Mouse (Mus musculus) small intestine, adult 2 months (tissue): Measurements from ENCODE around the gene Golga7b.

ENCODE experiments used
- CTCF ChIP-seq: fragments of 200-500 bp; IDR thresholded peaks from 2 replicates; pipeline ENCODE4 v1.5.1; 2012; ENCODE audit warnings: low read depth, mild to moderate bottlenecking, control low read depth, inconsistent platforms, low read length, moderate library complexity, mixed read lengths; ENCODE audit not compliant: insufficient replicate concordance, insufficient read length; ENCODE audit errors: extremely low read depth
- POLR2A ChIP-seq: fragments of 200-500 bp; IDR thresholded peaks from 2 replicates; pipeline ENCODE4 v1.6.1; 2012; ENCODE audit warnings: low read depth, mild to moderate bottlenecking, control low read depth, inconsistent platforms, low read length, moderate library complexity

DNA sequence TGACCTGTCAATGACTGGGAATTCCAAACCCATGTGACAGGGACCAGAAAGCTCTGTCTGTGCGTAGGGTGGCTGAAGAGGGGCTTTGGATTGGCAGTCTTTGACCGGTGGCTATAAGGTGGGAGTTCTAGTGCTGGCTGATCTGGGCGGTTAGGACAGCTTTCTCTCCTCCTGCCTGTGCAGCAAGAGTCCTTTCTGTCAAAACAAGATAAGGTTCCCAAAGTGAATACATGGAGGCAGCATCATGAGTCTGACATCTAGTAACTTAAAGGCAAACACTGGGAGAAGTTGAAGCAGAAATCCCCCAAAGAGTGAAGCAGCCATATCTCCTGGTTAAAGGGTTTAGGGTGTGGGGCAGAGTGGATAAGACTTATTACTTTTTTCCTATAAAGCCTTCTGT, at the start of gene Golga7b:
- TF ChIP-seq CTCF (no peak), POLR2A (no peak)
